Mouse (Mus musculus) liver, embryonic 13.5 days (tissue): ENCODE data around the gene Osbpl7. TPM values are rescaled to one million over a fixed set of nuclear protein-coding genes. Genes with fewer than 3 reads are reported as not detected.

Experiments
- ATAC-seq: fragments of 200-750 bp; cut with Nextera tagmentation; 2 replicates; pipeline ENCODE4 v1.8.0; 2017; ENCODE audit warnings: low read depth, mild to moderate bottlenecking, moderate number of reproducible peaks, moderate library complexity
- DNase-seq: peaks from one replicate; pipeline ENCODE4 v3.0.0; 2022
- H3K27ac ChIP-seq: fragments of 300-500 bp; sonication (generic); 2 replicates; pipeline ENCODE4 v1.5.1; 2015; ENCODE audit warnings: moderate library complexity, mild to moderate bottlenecking, inconsistent platforms
- H3K27me3 ChIP-seq: fragments of 300-500 bp; sonication (generic); 2 replicates; pipeline ENCODE4 v1.6.1; 2015; ENCODE audit warnings: mild to moderate bottlenecking, inconsistent platforms
- H3K36me3 ChIP-seq: fragments of 300-500 bp; sonication (generic); 2 replicates; pipeline ENCODE4 v1.6.1; 2015; ENCODE audit warnings: mild to moderate bottlenecking, inconsistent platforms
- H3K4me1 ChIP-seq: fragments of 300-500 bp; sonication (generic); replicated peaks from 2 replicates; pipeline ENCODE4 v1.6.1; 2015; ENCODE audit warnings: inconsistent platforms
- H3K4me2 ChIP-seq: fragments of 300-500 bp; sonication (generic); 2 replicates; pipeline ENCODE4 v1.6.1; 2015; ENCODE audit warnings: inconsistent platforms, mild to moderate bottlenecking, moderate library complexity
- H3K4me3 ChIP-seq: fragments of 300-500 bp; sonication (generic); replicated peaks from 2 replicates; pipeline ENCODE4 v1.5.1; 2015; ENCODE audit warnings: mild to moderate bottlenecking, inconsistent platforms
- H3K9ac ChIP-seq: fragments of 300-500 bp; sonication (generic); 2 replicates; pipeline ENCODE4 v1.6.1; 2015; ENCODE audit warnings: mild to moderate bottlenecking, inconsistent platforms
- H3K9me3 ChIP-seq: fragments of 300-500 bp; sonication (generic); replicated peaks from 2 replicates; pipeline ENCODE4 v1.6.1; 2016; ENCODE audit warnings: inconsistent platforms
- WGBS: fragments of 180-500 bp; shearing (Covaris S2); methylation state at CpG from one replicate; pipeline ENCODE4 v1.1.7; 2015; ENCODE audit not compliant: insufficient replicate concordance; 5-methylcytosine and 5-hydroxymethylcytosine counted together
- polyA plus RNA-seq: library from polyadenylated mRNA; unstranded; fragments of >200 nt; fragmentation: Nextera tagmentation; extraction: Ambion mirVana; gene quantifications from 2 replicates; pipeline ENCODE4 v1.2.1, GENCODE M21; 2015

Gene Osbpl7
- polyA plus RNA-seq, 1 experiment from 2014 or later = 2.7 TPM

DNA sequence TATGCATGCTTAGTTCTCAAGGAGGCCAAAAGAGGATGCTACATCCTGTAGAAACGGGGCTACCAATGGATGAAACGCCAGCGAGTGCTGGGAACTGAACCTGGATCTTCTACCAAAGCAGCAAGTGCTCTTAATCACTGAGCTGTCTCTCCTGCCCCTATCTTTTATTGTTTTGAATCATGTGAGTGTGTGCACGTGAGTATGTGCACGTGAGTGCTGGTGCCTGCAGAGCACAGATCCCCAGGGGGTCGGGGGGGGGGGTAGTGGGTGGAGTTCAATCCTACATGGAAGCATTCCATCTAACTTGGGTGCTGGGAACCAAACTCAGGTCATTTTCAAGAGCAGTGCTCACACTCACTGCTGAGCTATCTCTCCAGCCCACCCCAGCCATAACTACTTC lies 35.9 kb downstream of the Osbpl7 start:
- Histone ChIP-seq H3K9ac (no peak overlapping the region), H3K4me2 (no peak overlapping the region), H3K27ac (no peak overlapping the region), H3K4me1 (no peaks in the 10 kb centered on the region), H3K36me3 (no peaks in the 10 kb centered on the region), H3K27me3 (peaks cover 35% of the 10 kb centered on the region), H3K4me3 (no peak overlapping the region), H3K9me3 (0 out of 2 replicates have a peak, but pooled peaks cover 5% of the 10 kb centered on the region)
- DNase-seq (no peak), ATAC-seq (no peak)
- WGBS = 53% methylated on average over 6 of the region's 6 CpGs

GRCm38 (mm10) chr11:97094600-97094999 lies 44.2 kb downstream of the Osbpl7 start:
- ATAC-seq = no peak
- H3K4me2 ChIP-seq = no peak overlapping the region
- H3K9me3 ChIP-seq = no peaks in the 10 kb centered on the region
- H3K27me3 ChIP-seq = peaks cover 64% of the 10 kb centered on the region
- no peaks in the 10 kb centered on the region; the same call in 1 of the 2 replicates for H3K4me1 ChIP-seq
- H3K9ac ChIP-seq = no peak overlapping the region
- DNase-seq = no peak
- WGBS = 39% methylated on average over 2 of the region's 2 CpGs
- H3K4me3 ChIP-seq = no peak overlapping the region
- H3K27ac ChIP-seq = no peak overlapping the region
- no peaks in the 10 kb centered on the region for H3K36me3 ChIP-seq

- no peak overlapping the region for H3K4me2 ChIP-seq
Measured at GRCm38 (mm10) chr11:97098791-97099190, 48.4 kb downstream of the Osbpl7 start.

GRCm38 (mm10) chr11:97101722-97102121 lies 51.3 kb downstream of the Osbpl7 start:
- H3K4me1 ChIP-seq = no peaks in the 10 kb centered on the region; the same call in 1 of the 2 replicates
- no peak overlapping the region for H3K9ac ChIP-seq
- ATAC-seq = no peak
- DNase-seq = peak; percentile 39
- H3K4me2 ChIP-seq = no peak overlapping the region
- H3K36me3 ChIP-seq = no peaks in the 10 kb centered on the region
- 16% methylated on average over 9 of the region's 9 CpGs for WGBS
- H3K9me3 ChIP-seq = no peaks in the 10 kb centered on the region
- H3K27me3 ChIP-seq = peaks cover 54% of the 10 kb centered on the region
- no peak overlapping the region for H3K27ac ChIP-seq
- no peak overlapping the region for H3K4me3 ChIP-seq

More at GRCm38 (mm10) chr11:97098791-97099190, 48.4 kb downstream of the Osbpl7 start:
- DNase-seq = no peak
- Histone ChIP-seq H3K36me3 (no peaks in the 10 kb centered on the region), H3K9ac (no peak overlapping the region), H3K27me3 (peaks cover 69% of the 10 kb centered on the region), H3K4me3 (no peak overlapping the region), H3K27ac (no peak overlapping the region), H3K9me3 (no peaks in the 10 kb centered on the region), H3K4me1 (no peaks in the 10 kb centered on the region; the same call in 1 of the 2 replicates)
- 12% methylated on average over 18 of the region's 18 CpGs for WGBS
- no peak for ATAC-seq

- H3K9ac ChIP-seq = no peak overlapping the region
- H3K4me3 ChIP-seq = no peak overlapping the region
- ATAC-seq = no peak
- WGBS = 40% methylated on average over 10 of the region's 10 CpGs
- no peaks in the 10 kb centered on the region; the same call in 1 of the 2 replicates for H3K4me1 ChIP-seq
- no peak overlapping the region for H3K4me2 ChIP-seq
- no peaks in the 10 kb centered on the region for H3K9me3 ChIP-seq
- no peak for DNase-seq
- H3K27me3 ChIP-seq = peaks cover 37% of the 10 kb centered on the region
- H3K27ac ChIP-seq = no peak overlapping the region
- H3K36me3 ChIP-seq = no peaks in the 10 kb centered on the region
Measured at GRCm38 (mm10) chr11:97103163-97104090, 53.0 kb downstream of the Osbpl7 start.

- H3K36me3 ChIP-seq = no peaks in the 10 kb centered on the region
- H3K9ac ChIP-seq = no peak overlapping the region
- H3K27me3 ChIP-seq = peaks cover 30% of the 10 kb centered on the region
- H3K9me3 ChIP-seq = no peaks in the 10 kb centered on the region
- DNase-seq (no peak), ATAC-seq (no peak)
- no peak overlapping the region for H3K4me2 ChIP-seq
- no peaks in the 10 kb centered on the region for H3K4me1 ChIP-seq
- 80% methylated on average over 9 of the region's 9 CpGs for WGBS
- no peak overlapping the region for H3K4me3 ChIP-seq
- H3K27ac ChIP-seq = no peak overlapping the region
Measured at GRCm38 (mm10) chr11:97104091-97104483, 53.7 kb downstream of the Osbpl7 start.

- Histone ChIP-seq H3K4me2 (no peak overlapping the region), H3K36me3 (no peaks in the 10 kb centered on the region), H3K9ac (no peak overlapping the region), H3K27me3 (peaks cover 31% of the 10 kb centered on the region), H3K27ac (no peak overlapping the region), H3K4me1 (no peaks in the 10 kb centered on the region; the same call in 1 of the 2 replicates), H3K9me3 (no peaks in the 10 kb centered on the region), H3K4me3 (no peak overlapping the region)
- no peak for DNase-seq
- no peak for ATAC-seq
- 67% methylated on average over 16 of the region's 16 CpGs for WGBS
Measured at GRCm38 (mm10) chr11:97108976-97109375, 58.5 kb downstream of the Osbpl7 start.

DNA sequence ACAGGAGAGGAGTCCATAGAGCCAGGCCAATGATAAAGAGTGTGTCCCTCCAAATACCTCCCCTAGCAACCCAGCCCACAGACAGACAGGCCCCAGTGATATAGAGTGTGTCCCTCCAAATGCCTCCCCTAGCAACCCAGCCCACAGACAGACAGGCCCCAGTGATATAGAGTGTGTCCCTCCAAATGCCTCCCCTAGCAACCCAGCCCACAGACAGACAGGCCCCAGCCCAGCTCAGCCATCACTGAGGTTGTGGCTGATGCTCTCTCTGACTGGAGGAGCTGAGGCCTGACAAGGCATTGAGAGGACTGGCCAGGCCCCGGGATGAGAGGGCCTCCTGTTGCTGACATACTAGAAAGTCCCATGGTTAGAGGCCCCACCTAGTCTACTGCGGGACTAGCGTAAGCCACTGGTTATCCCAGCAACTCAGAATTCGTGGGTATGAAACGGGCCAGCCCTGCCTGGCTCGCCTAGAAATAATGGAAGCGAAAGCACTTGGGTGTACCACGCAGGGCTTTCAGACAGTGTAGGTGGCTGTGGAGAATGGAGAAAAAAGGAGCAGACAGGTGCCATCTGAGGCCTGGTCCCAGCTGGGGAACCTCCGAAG lies 62.2 kb downstream of the Osbpl7 start:
- ATAC-seq (no peak), DNase-seq (no peak)
- H3K27me3 ChIP-seq = peaks cover 65% of the 10 kb centered on the region
- no peaks in the 10 kb centered on the region for H3K36me3 ChIP-seq
- H3K4me3 ChIP-seq = no peak overlapping the region
- H3K4me1 ChIP-seq = peaks cover 11% of the 10 kb centered on the region
- 74% methylated on average over 9 of the region's 9 CpGs for WGBS
- no peaks in the 10 kb centered on the region for H3K9me3 ChIP-seq
- H3K4me2 ChIP-seq = no peak overlapping the region
- no peak overlapping the region for H3K27ac ChIP-seq
- no peak overlapping the region for H3K9ac ChIP-seq

GRCm38 (mm10) chr11:97114671-97115601 lies 64.5 kb downstream of the Osbpl7 start, which contains the start of gene Tbx21:
Gene Tbx21, minus strand, starts transcription at chr11:97115331.
- ATAC-seq = no peak
- no peak for DNase-seq
- Histone ChIP-seq H3K4me2 (peak within 1 kb of the TSS; percentile 56), H3K27me3 (peaks cover 85% of the 10 kb centered on the region), H3K9me3 (no peaks in the 10 kb centered on the region), H3K27ac (no peak within 1 kb of the TSS), H3K4me3 (peak within 1 kb of the TSS; percentile 37), H3K4me1 (peaks cover 11% of the 10 kb centered on the region), H3K36me3 (no peaks in the 10 kb centered on the region), H3K9ac (no peak within 1 kb of the TSS)
- 1% methylated on average over 85 of the region's 87 CpGs for WGBS

DNA sequence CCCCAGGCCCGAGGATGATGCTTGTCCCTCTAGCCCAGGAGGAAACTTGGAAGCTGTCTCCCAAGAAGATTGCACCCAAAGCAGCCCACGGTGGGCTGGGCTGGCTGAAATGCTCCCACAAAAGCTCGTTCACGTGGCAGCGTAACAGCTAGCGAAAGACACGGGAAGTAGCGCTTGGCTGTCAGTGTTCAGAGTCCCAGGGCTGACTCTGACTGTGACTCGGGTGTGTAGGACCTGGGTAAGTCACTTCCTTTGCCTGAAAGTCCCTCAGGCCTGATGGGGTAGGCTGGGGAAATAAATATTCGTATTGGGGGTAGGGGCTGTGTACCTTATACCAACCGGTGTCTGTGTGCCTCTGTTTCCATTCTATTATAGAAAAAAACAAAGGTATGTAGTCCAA lies 65.4 kb downstream of the Osbpl7 start:
- WGBS = 6% methylated on average over 11 of the region's 11 CpGs
- 0 out of 2 replicates have a peak overlapping the region, but pooled peaks have one; percentile 37 for H3K4me3 ChIP-seq
- no peak for ATAC-seq
- no peak for DNase-seq
- H3K9me3 ChIP-seq = no peaks in the 10 kb centered on the region
- H3K4me1 ChIP-seq = peaks cover 11% of the 10 kb centered on the region
- H3K27ac ChIP-seq = no peak overlapping the region
- no peak overlapping the region for H3K9ac ChIP-seq
- peaks cover 89% of the 10 kb centered on the region for H3K27me3 ChIP-seq
- H3K4me2 ChIP-seq = peak overlapping the region; percentile 56
- no peaks in the 10 kb centered on the region for H3K36me3 ChIP-seq
